9 mouse cellular contexts compared by ENCODE assay signal in genomic region chr3:96401474-96401831, GRCm38 (mm10). TPM values are rescaled to one million over a fixed set of nuclear protein-coding genes. Genes with fewer than 3 reads are reported as not detected.
DNase-seq lines count a peak whose midpoint lies in the region; ATAC-seq and TF ChIP-seq lines count a peak whose summit lies in the region.
"Had no signal": no experiment of that assay in that cellular context is flagged by ENCODE, and none has a peak within 500 bp of the region (broad histone marks: within the 10 kb centered on the region; RNA-seq: fewer than 3 reads in every experiment).

No protein-coding gene starts in this region.

- no peak for DNase-seq in liver, embryonic 14.5 days (ENCODE audit: low read depth in 3 of 3, low spot score in 3 of 3)
- DNase-seq in thymus, adult 2 months = no peak
- no peak for DNase-seq in right cerebral cortex, postnatal 25 days
- DNase-seq in right cerebral cortex, postnatal 4 days = no peak

- H3K79me3 ChIP-seq in C2C12 (ENCODE audit: low read depth) = no peaks in the 10 kb centered on the region

- H3K36me3 ChIP-seq in C2C12 (ENCODE audit: control insufficient read depth, insufficient read depth) (no peaks in the 10 kb centered on the region), E14TG2a.4 (ENCODE audit: insufficient read depth, low read length) (no peaks in the 10 kb centered on the region)
- H3K36me3 ChIP-seq in forebrain, embryonic 15.5 days = no peaks in the 10 kb centered on the region
- no peaks in the 10 kb centered on the region for H3K36me3 ChIP-seq in liver, embryonic 14.5 days (replicated peaks; ENCODE audit: control insufficient read depth, insufficient read depth, low read depth)
- H3K36me3 ChIP-seq in thymus, adult 2 months (ENCODE audit: control insufficient read depth, insufficient read depth, low read length) = no peaks in the 10 kb centered on the region

- H3K27me3 ChIP-seq in C2C12 (ENCODE audit: control insufficient read depth, insufficient read depth, insufficient read length) (no peaks in the 10 kb centered on the region), E14TG2a.4 (ENCODE audit: insufficient read depth, low read length) (peaks cover 22% of the 10 kb centered on the region)
- H3K27me3 ChIP-seq in forebrain, embryonic 15.5 days = peaks cover 95% of the 10 kb centered on the region
- H3K27me3 ChIP-seq in liver, embryonic 14.5 days (ENCODE audit: control insufficient read depth, insufficient read depth, low read length) = peaks cover 60% of the 10 kb centered on the region
- H3K27me3 ChIP-seq in thymus, adult 2 months (ENCODE audit: control insufficient read depth, insufficient read depth, low read length) = peaks cover 24% of the 10 kb centered on the region

- no peak for TF ChIP-seq POLR2A in thymus, adult 2 months (IDR thresholded peaks at IDR 0.05; ENCODE audit: control insufficient read depth, extremely low read depth, insufficient read depth, low read length, poor library complexity)

- peak overlapping the region; percentile 10 for H3ac ChIP-seq in C2C12 (ENCODE audit: control insufficient read depth, insufficient read length, low read depth)

- no peak overlapping the region for H3K27ac ChIP-seq in forebrain, embryonic 15.5 days (replicated peaks)
- H3K27ac ChIP-seq in liver, embryonic 14.5 days = no peak overlapping the region
- no peak overlapping the region for H3K27ac ChIP-seq in thymus, adult 2 months (ENCODE audit: control insufficient read depth, insufficient read depth, low read length)

- H3K9ac ChIP-seq in forebrain, embryonic 15.5 days (replicated peaks) = no peak overlapping the region
- H3K9ac ChIP-seq in liver, embryonic 14.5 days (replicated peaks) = peak overlapping the region; percentile 59

- no peaks in the 10 kb centered on the region for H3K9me3 ChIP-seq in E14TG2a.4 (ENCODE audit: low read length)
- H3K9me3 ChIP-seq in forebrain, embryonic 15.5 days = no peaks in the 10 kb centered on the region
- no peaks in the 10 kb centered on the region for H3K9me3 ChIP-seq in liver, embryonic 14.5 days (ENCODE audit: control insufficient read depth, low read length)

- no peaks in the 10 kb centered on the region for H3K79me2 ChIP-seq in C2C12 (ENCODE audit: control insufficient read depth, insufficient read depth)

- TF ChIP-seq EP300 in liver, embryonic 14.5 days (IDR thresholded peaks at IDR 0.05; ENCODE audit: low read depth) = no peak

- WGBS in forebrain, embryonic 15.5 days = 3% methylated on average over 13 of the region's 13 CpGs
- 2% methylated on average over 13 of the region's 13 CpGs for WGBS in liver, embryonic 14.5 days (ENCODE audit: insufficient replicate concordance)
- 9% methylated on average over 13 of the region's 13 CpGs for WGBS in thymus, adult 2 months

- ATAC-seq in forebrain, embryonic 15.5 days (replicated peaks) = no peak
- ATAC-seq in liver, embryonic 14.5 days (ENCODE audit: insufficient read depth) = peak; percentile 13; the same call in 1 of the 2 replicates
- ATAC-seq in megakaryocyte progenitor cell, adult 5-6 weeks (replicated peaks; ENCODE audit: poor library complexity) = no peak

- H3K4me1 ChIP-seq in E14TG2a.4 (replicated peaks; ENCODE audit: low read depth, low read length) = peaks cover 58% of the 10 kb centered on the region
- H3K4me1 ChIP-seq in forebrain, embryonic 15.5 days = peaks cover 12% of the 10 kb centered on the region; the same call in 1 of the 2 replicates
- peaks cover 6 to 7% of the 10 kb centered on the region in 2 experiments; a peak in 2 of 4 replicates for H3K4me1 ChIP-seq in liver, embryonic 14.5 days (replicated peaks; ENCODE audit: control insufficient read depth in 2 of 2, insufficient read depth in 2 of 2, low read length in 1 of 2)
- 0 out of 2 replicates have a peak, but pooled peaks cover 3% of the 10 kb centered on the region for H3K4me1 ChIP-seq in thymus, adult 2 months (replicated peaks; ENCODE audit: control insufficient read depth, insufficient read depth, low read length)

- no peak overlapping the region for H3K4me3 ChIP-seq in C2C12 (ENCODE audit: insufficient read depth, poor library complexity, severe bottlenecking)
- H3K4me3 ChIP-seq in E14TG2a.4 (replicated peaks; ENCODE audit: low read length) = peak overlapping the region; percentile 87
- H3K4me3 ChIP-seq in forebrain, embryonic 15.5 days = peak overlapping the region; percentile 16
- H3K4me3 ChIP-seq in liver, embryonic 14.5 days (ENCODE audit: insufficient read depth in 1 of 2, low read depth in 2 of 2, low read length in 2 of 2) = peak overlapping the region; percentile 58 to 59
- no peak overlapping the region for H3K4me3 ChIP-seq in thymus, adult 2 months (ENCODE audit: control insufficient read depth, insufficient read depth, low read length)

- TF ChIP-seq CTCF in C2C12 (IDR thresholded peaks at IDR 0.05; ENCODE audit: control insufficient read depth, insufficient read depth, insufficient read length) (no peak), E14TG2a.4 (conservative IDR thresholded peaks at IDR 0.05; ENCODE audit: low read length) (no peak)
- TF ChIP-seq CTCF in liver, embryonic 14.5 days (IDR thresholded peaks at IDR 0.05; ENCODE audit: low read depth) = no peak
- no peak for TF ChIP-seq CTCF in thymus, adult 2 months (IDR thresholded peaks at IDR 0.05; ENCODE audit: borderline replicate concordance, control insufficient read depth, extremely low read depth, insufficient read depth, low read length, poor library complexity)

- H3K4me2 ChIP-seq in forebrain, embryonic 15.5 days (replicated peaks) = peak overlapping the region; percentile 16; the same call in 1 of the 2 replicates
- peak overlapping the region; percentile 89 for H3K4me2 ChIP-seq in liver, embryonic 14.5 days (ENCODE audit: low read depth)

TF ChIP-seq in C2C12, 6 proteins besides CTCF, POLR2A, EP300 and RAD21:
- TF ChIP-seq USF1 (IDR thresholded peaks at IDR 0.05; ENCODE audit: low read depth) (no peak), MYOG (IDR thresholded peaks at IDR 0.05; ENCODE audit: control insufficient read depth, extremely low read depth, insufficient read length) (no peak), MAX (IDR thresholded peaks at IDR 0.05) (no peak), CEBPB (IDR thresholded peaks at IDR 0.05; ENCODE audit: low read depth) (no peak), MYOD1 (IDR thresholded peaks at IDR 0.05; ENCODE audit: control insufficient read depth, insufficient read length, low read depth) (no peak), FOSL1 (IDR thresholded peaks at IDR 0.05; ENCODE audit: insufficient read depth, low read length, poor library complexity, severe bottlenecking) (no peak)

RNA-seq across cellular contexts. Expression of gene BC107364, which starts 50.7 kb away (rescaled TPM):
- polyA plus RNA-seq in C2C12 (2012; fragmentation: generic; extraction: Trizol) = not detected
- not detected in 2 replicates for polyA plus RNA-seq in forebrain, embryonic 15.5 days (2015; fragmentation: Nextera tagmentation; extraction: Ambion mirVana)
- not detected in 2 replicates for polyA plus RNA-seq in liver, embryonic 14.5 days (2012; rRNA removed)
- not detected in 2 replicates for polyA plus RNA-seq in liver, embryonic 14.5 days (2014; fragmentation: Nextera tagmentation; extraction: Ambion mirVana)
- not detected in 2 replicates for total RNA-seq in megakaryocyte progenitor cell, adult 5-6 weeks (2015)
- total RNA-seq in megakaryocyte progenitor cell, adult 5-6 weeks (2017) = not detected in 2 replicates
- polyA plus RNA-seq in thymus, adult 2 months (2012; rRNA removed) = 0.09 and 0.32 TPM in 2 replicates
- polyA plus RNA-seq: large intestine, adult 2 months had no signal

Comparison
In these comparisons a context has a peak if more than half of its experiments do, and no peak if none do; other contexts are left out.
1. H3K4me3 ChIP-seq: peak in E14TG2a.4 (single experiment), forebrain, embryonic 15.5 days (single experiment) and liver, embryonic 14.5 days (2 of 2); none in C2C12 (single experiment) and thymus, adult 2 months (single experiment).